Mouse (Mus musculus): ENCODE results near the gene Tet3. TPM values are rescaled to one million over a fixed set of nuclear protein-coding genes. Genes with fewer than 3 reads are reported as not detected.

Gene Tet3
- total and polyA plus RNA-seq, 2 experiments from 2014 or later: 30.8 to 41.9 TPM

DNA sequence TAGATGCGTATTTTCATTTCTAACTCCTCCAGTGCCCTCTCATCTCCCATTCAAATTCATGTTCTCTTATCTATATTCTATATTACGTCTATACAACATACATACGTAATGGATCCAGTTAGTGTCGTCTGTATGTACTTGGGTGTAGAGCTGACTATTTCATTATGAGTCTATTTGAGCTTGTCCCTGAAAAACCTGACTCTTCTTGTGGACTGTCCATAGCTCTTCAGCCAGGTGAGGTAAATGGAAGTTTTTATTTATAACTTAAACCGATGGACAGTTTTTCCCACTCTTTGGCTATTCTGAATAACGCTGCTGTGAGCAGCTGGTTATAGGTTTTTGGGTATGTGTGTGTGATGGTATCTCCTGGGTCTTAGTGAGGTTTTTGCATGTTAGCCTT lies 132.1 kb downstream of the Tet3 start:
- 58% methylated on average over 6 of the region's 6 CpGs for WGBS

DNA sequence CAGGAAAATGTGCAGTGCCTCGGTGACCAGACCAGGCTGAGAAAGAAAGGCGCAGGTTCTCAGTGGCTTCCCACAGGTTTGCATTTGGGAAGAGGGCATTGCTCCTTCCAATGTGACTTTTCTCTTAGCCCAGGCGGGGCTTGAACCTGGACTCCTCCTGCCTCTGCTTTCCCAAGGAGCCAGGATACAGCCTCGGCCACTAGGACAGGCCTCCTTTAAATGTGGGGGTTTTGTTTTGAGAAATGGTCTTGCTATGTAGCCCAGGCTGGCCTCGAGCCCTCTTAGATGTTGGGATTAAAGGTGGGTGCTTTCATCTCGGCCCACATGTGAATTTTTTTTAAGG lies 132.5 kb downstream of the Tet3 start:
- peak overlapping the region; percentile 72 for H3K4me2 ChIP-seq (ENCODE audit: low read depth, low read length)
- H3K9ac ChIP-seq (replicated peaks; ENCODE audit: low read length): peak overlapping the region; percentile 93
- H3K4me3 ChIP-seq (ENCODE audit: low read length): peak overlapping the region; percentile 91
- WGBS: 11% methylated on average over 6 of the region's 6 CpGs
- TF ChIP-seq CTCF (IDR thresholded peaks at IDR 0.05; ENCODE audit: low read depth): no peak
- no peaks in the 10 kb centered on the region for H3K27me3 ChIP-seq (ENCODE audit: insufficient read depth, low read length)
- H3K27ac ChIP-seq: peak overlapping the region; percentile 90
- H3K36me3 ChIP-seq (ENCODE audit: insufficient read depth, low read length): peaks cover 11% of the 10 kb centered on the region; the same call in 1 of the 2 replicates
- H3K9me3 ChIP-seq (ENCODE audit: low read length): no peaks in the 10 kb centered on the region
- H3K4me1 ChIP-seq (ENCODE audit: insufficient read depth, low read length): 0 out of 2 replicates have a peak, but pooled peaks cover 4% of the 10 kb centered on the region
- no peak for DNase-seq (ENCODE audit: low spot score)
- peak; percentile 33; the same call in 1 of the 2 replicates for ATAC-seq

More for the DNA sequence above, 132.1 kb downstream of the Tet3 start:
- peak overlapping the region; percentile 91 for H3K4me3 ChIP-seq (ENCODE audit: low read length)
- no peaks in the 10 kb centered on the region for H3K27me3 ChIP-seq (ENCODE audit: insufficient read depth, low read length)
- peak overlapping the region; percentile 93 for H3K9ac ChIP-seq (replicated peaks; ENCODE audit: low read length)
- DNase-seq (ENCODE audit: low spot score) (no peak), ATAC-seq (no peak)
- peaks cover 15% of the 10 kb centered on the region; the same call in 1 of the 2 replicates for H3K36me3 ChIP-seq (ENCODE audit: insufficient read depth, low read length)
- H3K9me3 ChIP-seq (ENCODE audit: low read length): no peaks in the 10 kb centered on the region
- H3K4me1 ChIP-seq (ENCODE audit: insufficient read depth, low read length): 0 out of 2 replicates have a peak, but pooled peaks cover 4% of the 10 kb centered on the region
- TF ChIP-seq CTCF (IDR thresholded peaks at IDR 0.05; ENCODE audit: low read depth): no peak
- H3K27ac ChIP-seq: no peak overlapping the region
- H3K4me2 ChIP-seq (ENCODE audit: low read depth, low read length): peak overlapping the region; percentile 72

DNA sequence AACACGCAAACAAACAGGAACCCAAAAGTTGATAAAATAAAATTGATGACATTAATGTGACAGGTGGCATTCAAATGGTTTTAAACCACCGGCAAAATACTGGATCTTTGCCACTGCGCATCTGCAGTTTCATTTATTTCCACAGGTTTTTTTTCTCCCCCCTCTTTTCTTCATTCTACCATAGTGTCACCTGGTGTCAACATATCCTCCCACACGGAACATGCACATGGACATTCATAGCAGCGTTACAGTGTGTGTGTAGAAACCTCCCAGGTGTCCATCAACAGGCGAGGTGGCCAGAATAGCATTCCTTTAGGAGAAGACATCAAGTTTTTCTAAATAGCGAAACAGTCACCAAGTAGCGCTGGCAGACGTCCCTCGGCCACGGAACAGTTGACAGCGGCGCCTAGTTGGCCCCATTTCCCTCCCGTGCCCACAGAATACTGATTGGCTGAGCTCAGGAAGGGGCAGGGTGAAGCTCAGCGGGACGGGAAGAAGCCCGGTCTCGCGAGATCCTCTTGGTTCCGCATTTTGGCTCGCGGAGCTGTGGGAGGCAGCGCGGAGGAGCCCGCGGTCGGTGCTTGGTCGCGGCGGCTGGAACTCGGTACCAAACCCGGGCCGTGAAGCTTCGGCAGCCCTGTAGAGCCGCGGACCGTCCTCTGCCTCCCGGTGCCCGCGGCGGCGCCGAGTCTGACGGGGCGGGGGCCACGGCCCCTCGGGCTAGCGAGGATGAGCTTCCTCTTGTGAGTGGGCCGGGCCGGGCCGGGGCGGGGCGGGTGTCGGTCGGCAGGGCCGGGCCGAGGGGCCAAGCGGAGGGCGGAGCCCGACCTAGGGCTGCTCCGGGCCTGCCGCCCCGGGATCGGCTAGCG lies 133.1 kb downstream of the Tet3 start, which contains the start of the genes Mthfd2 and Mob1a:
Gene Mthfd2, minus strand, starts transcription at position 384 of the 869 bp plus-strand sequence.
Gene Mob1a, plus strand, starts transcription at position 492 of the 869 bp plus-strand sequence.
- peak within 1 kb of the TSS; percentile 90 for H3K27ac ChIP-seq
- WGBS: under 1% methylated on average over 65 of the region's 65 CpGs
- DNase-seq (ENCODE audit: low spot score) (peak; percentile 97), ATAC-seq (peak; percentile 99)
- no peaks in the 10 kb centered on the region for H3K9me3 ChIP-seq (ENCODE audit: low read length)
- H3K4me3 ChIP-seq (ENCODE audit: low read length): peak within 1 kb of the TSS; percentile 91
- 0 out of 2 replicates have a peak, but pooled peaks cover 4% of the 10 kb centered on the region for H3K4me1 ChIP-seq (ENCODE audit: insufficient read depth, low read length)
- H3K9ac ChIP-seq (replicated peaks; ENCODE audit: low read length): peak within 1 kb of the TSS; percentile 93
- TF ChIP-seq CTCF (IDR thresholded peaks at IDR 0.05; ENCODE audit: low read depth): no peak
- no peaks in the 10 kb centered on the region for H3K27me3 ChIP-seq (ENCODE audit: insufficient read depth, low read length)
- peaks cover 6% of the 10 kb centered on the region; the same call in 1 of the 2 replicates for H3K36me3 ChIP-seq (ENCODE audit: insufficient read depth, low read length)
- peak within 1 kb of the TSS; percentile 72 for H3K4me2 ChIP-seq (ENCODE audit: low read depth, low read length)

DNA sequence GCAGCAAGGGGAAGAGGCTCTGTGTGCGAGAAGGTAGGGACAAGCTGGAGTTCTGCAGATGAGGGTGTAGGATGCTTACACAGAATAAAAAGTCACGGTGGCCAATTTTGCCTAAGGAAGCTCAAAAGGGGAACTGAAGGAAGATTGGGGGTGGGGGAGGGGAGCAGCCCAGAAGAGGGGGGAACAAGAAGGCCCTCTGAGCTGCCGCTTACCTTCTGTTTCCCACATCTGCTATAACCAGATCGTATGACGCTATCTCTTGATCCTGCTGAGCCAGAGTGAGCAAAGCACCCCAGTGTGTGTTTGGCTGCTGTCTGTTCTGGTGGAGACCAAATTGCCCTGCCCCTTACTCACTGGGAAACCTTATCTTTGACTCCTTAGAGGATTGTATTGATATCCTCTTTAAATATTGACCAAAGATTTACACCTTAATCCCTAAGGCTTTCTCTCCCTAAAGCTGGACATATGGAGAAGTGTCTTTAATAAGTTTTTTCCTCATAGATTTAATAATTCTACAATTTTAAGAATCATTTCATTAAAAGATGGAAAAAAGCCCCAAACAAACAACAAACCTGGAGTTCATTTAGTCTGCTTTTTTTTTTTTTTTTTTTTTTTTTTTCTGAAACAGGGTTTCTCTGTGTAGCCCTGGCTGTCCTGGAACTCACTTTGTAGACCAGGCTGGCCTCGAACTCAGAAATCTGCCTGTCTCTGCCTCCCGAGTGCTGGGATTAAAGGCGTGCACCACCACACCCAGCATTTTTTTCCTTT lies 135.0 kb downstream of the Tet3 start:
- H3K4me3 ChIP-seq (ENCODE audit: low read length): no peak overlapping the region
- no peaks in the 10 kb centered on the region for H3K27me3 ChIP-seq (ENCODE audit: insufficient read depth, low read length)
- H3K4me2 ChIP-seq (ENCODE audit: low read depth, low read length): no peak overlapping the region
- no peaks in the 10 kb centered on the region for H3K9me3 ChIP-seq (ENCODE audit: low read length)
- no peak overlapping the region for H3K9ac ChIP-seq (replicated peaks; ENCODE audit: low read length)
- no peak for ATAC-seq
- no peaks in the 10 kb centered on the region for H3K36me3 ChIP-seq (ENCODE audit: insufficient read depth, low read length)
- 0 out of 2 replicates have a peak, but pooled peaks cover 4% of the 10 kb centered on the region for H3K4me1 ChIP-seq (ENCODE audit: insufficient read depth, low read length)
- 70% methylated on average over 8 of the region's 8 CpGs for WGBS
- DNase-seq (ENCODE audit: low spot score): no peak
- no peak for TF ChIP-seq CTCF (IDR thresholded peaks at IDR 0.05; ENCODE audit: low read depth)
- H3K27ac ChIP-seq: no peak overlapping the region

DNA sequence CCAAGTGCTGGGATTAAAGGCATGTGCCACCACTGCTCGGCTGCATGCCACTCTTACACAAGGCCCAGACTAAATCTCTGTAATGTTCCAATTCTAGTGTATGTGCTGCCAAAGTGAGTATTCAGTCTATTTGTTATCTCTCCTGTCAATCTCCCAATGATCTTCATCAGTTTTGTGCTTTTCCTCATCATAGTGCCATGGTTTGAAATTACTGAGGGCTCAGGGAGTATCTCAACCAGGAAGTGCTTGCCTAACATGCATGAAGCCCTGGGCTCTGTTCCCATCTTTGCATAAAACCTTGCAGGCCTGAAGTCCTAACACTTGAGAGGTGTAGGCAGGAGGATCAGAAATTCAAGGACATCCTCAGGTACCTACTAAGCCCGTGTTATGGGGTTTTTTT lies 136.1 kb downstream of the Tet3 start:
- no peak for ATAC-seq
- Histone ChIP-seq H3K27ac (no peak overlapping the region), H3K27me3 (ENCODE audit: insufficient read depth, low read length) (no peaks in the 10 kb centered on the region), H3K4me3 (ENCODE audit: low read length) (no peak overlapping the region), H3K9me3 (ENCODE audit: low read length) (no peaks in the 10 kb centered on the region), H3K4me1 (ENCODE audit: insufficient read depth, low read length) (0 out of 2 replicates have a peak, but pooled peaks cover 4% of the 10 kb centered on the region), H3K36me3 (ENCODE audit: insufficient read depth, low read length) (no peaks in the 10 kb centered on the region), H3K9ac (replicated peaks; ENCODE audit: low read length) (no peak overlapping the region), H3K4me2 (ENCODE audit: low read depth, low read length) (no peak overlapping the region)
- no peak for DNase-seq (ENCODE audit: low spot score)
- WGBS: 54% methylated on average over 2 of the region's 2 CpGs
- TF ChIP-seq CTCF (IDR thresholded peaks at IDR 0.05; ENCODE audit: low read depth): no peak

DNA sequence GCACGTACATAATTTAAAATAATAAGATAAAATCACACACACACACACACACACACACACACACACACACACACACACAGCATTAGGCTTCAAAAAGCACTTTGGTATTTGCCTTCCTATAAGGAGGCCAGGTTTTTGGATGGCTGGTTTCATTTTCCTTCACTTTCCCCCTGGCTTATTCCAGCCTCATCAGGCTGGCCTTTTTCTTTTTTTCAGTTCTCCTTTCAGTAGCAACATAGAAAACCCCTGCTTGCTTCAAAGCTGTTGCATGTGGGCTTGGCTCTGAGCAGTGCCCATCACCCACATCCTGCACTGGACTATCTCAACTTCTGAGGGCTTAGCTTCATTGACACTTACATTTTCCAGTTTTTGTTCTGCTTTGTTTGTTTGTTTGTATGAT lies 137.0 kb downstream of the Tet3 start:
- H3K9me3 ChIP-seq (ENCODE audit: low read length): no peaks in the 10 kb centered on the region
- WGBS: 67% methylated on average over 1 of the region's 1 CpGs
- H3K4me1 ChIP-seq (ENCODE audit: insufficient read depth, low read length): 0 out of 2 replicates have a peak, but pooled peaks cover 2% of the 10 kb centered on the region
- H3K27ac ChIP-seq: no peak overlapping the region
- H3K4me2 ChIP-seq (ENCODE audit: low read depth, low read length): no peak overlapping the region
- H3K9ac ChIP-seq (replicated peaks; ENCODE audit: low read length): no peak overlapping the region
- H3K36me3 ChIP-seq (ENCODE audit: insufficient read depth, low read length): no peaks in the 10 kb centered on the region
- no peak for ATAC-seq
- no peak overlapping the region for H3K4me3 ChIP-seq (ENCODE audit: low read length)
- no peaks in the 10 kb centered on the region for H3K27me3 ChIP-seq (ENCODE audit: insufficient read depth, low read length)
- no peak for DNase-seq (ENCODE audit: low spot score)
- no peak for TF ChIP-seq CTCF (IDR thresholded peaks at IDR 0.05; ENCODE audit: low read depth)
